Mouse (Mus musculus): ENCODE results near the gene Zfp935. TPM values are rescaled to one million over a fixed set of nuclear protein-coding genes. Genes with fewer than 3 reads are reported as not detected.
"Not testable (repeated sequence)": the region's sequence is repeated elsewhere in the genome, so short reads cannot be mapped to it uniquely, and the experiment has no call there.

The Zfp935 gene
- 0.70 TPM in 1 of 2 replicates, not detected in the other for polyA plus RNA-seq (2015; fragmentation: Nextera tagmentation; extraction: Ambion mirVana)

- not testable (repeated sequence) for H3K4me1 ChIP-seq (replicated peaks); ATAC-seq (replicated peaks; ENCODE audit: insufficient number of reproducible peaks, insufficient read depth, low FRiP score, low read depth); H3K27me3 ChIP-seq; H3K9me3 ChIP-seq (replicated peaks)
- Histone ChIP-seq H3K4me2 (peak within 1 kb of the TSS; percentile 55), H3K4me3 (peak within 1 kb of the TSS; percentile 59), H3K9ac (peak within 1 kb of the TSS; percentile 65), H3K36me3 (peaks cover 13% of the 10 kb centered on the region), H3K27ac (peak within 1 kb of the TSS; percentile 45; the same call in 1 of the 2 replicates)
- 7% methylated on average over 27 of the region's 27 CpGs for whole genome bisulfite sequencing
These were observed at the start of gene Zfp935 for GRCm38 (mm10) chr13:62558189-62559110. Zfp935 (minus strand) TSS chr13:62558511.

GRCm38 (mm10) chr13:62571099-62571498 lies 12.8 kb upstream of the Zfp935 start, which contains the start of gene Zfp934:
Zfp934 (minus strand) TSS chr13:62571199.
- not testable (repeated sequence) for H3K4me2 ChIP-seq; H3K27ac ChIP-seq; ATAC-seq (replicated peaks; ENCODE audit: insufficient number of reproducible peaks, insufficient read depth, low FRiP score, low read depth); H3K27me3 ChIP-seq; H3K9ac ChIP-seq; H3K4me1 ChIP-seq (replicated peaks); H3K36me3 ChIP-seq; H3K9me3 ChIP-seq (replicated peaks); H3K4me3 ChIP-seq
- 78% methylated on average over 5 of the region's 6 CpGs for WGBS

- not testable (repeated sequence) for H3K36me3 ChIP-seq; H3K9ac ChIP-seq; H3K27ac ChIP-seq; H3K9me3 ChIP-seq (replicated peaks); H3K27me3 ChIP-seq; H3K4me3 ChIP-seq; ATAC-seq (replicated peaks; ENCODE audit: insufficient number of reproducible peaks, insufficient read depth, low FRiP score, low read depth); H3K4me2 ChIP-seq; H3K4me1 ChIP-seq (replicated peaks)
- WGBS: 20% methylated on average over 1 of the region's 1 CpGs
These were observed 3.4 kb upstream of the Zfp935 start for GRCm38 (mm10) chr13:62561696-62562095.

- not testable (repeated sequence) for H3K36me3 ChIP-seq; H3K4me1 ChIP-seq (replicated peaks); H3K9ac ChIP-seq; ATAC-seq (replicated peaks; ENCODE audit: insufficient number of reproducible peaks, insufficient read depth, low FRiP score, low read depth); H3K4me2 ChIP-seq; H3K27me3 ChIP-seq; H3K4me3 ChIP-seq; H3K27ac ChIP-seq; H3K9me3 ChIP-seq (replicated peaks)
These were observed 28.2 kb downstream of the Zfp935 start for GRCm38 (mm10) chr13:62530129-62530528.

- not testable (repeated sequence) for H3K9me3 ChIP-seq (replicated peaks); H3K27ac ChIP-seq; ATAC-seq (replicated peaks; ENCODE audit: insufficient number of reproducible peaks, insufficient read depth, low FRiP score, low read depth); H3K9ac ChIP-seq; H3K4me3 ChIP-seq; H3K4me2 ChIP-seq; H3K4me1 ChIP-seq (replicated peaks); H3K36me3 ChIP-seq; H3K27me3 ChIP-seq
- WGBS: 69% methylated on average over 1 of the region's 1 CpGs
These were observed 47.5 kb downstream of the Zfp935 start for GRCm38 (mm10) chr13:62510641-62511420.

GRCm38 (mm10) chr13:62472661-62473060 lies 85.7 kb downstream of the Zfp935 start:
- WGBS: 87% methylated on average over 8 of the region's 8 CpGs
- H3K4me3 ChIP-seq; H3K36me3 ChIP-seq; H3K27ac ChIP-seq; H3K9ac ChIP-seq; H3K27me3 ChIP-seq; H3K4me1 ChIP-seq (replicated peaks); H3K4me2 ChIP-seq; H3K9me3 ChIP-seq (replicated peaks); ATAC-seq (replicated peaks; ENCODE audit: insufficient number of reproducible peaks, insufficient read depth, low FRiP score, low read depth): not testable (repeated sequence)

GRCm38 (mm10) chr13:62469947-62470346 lies 88.4 kb downstream of the Zfp935 start:
- not testable (repeated sequence) for H3K9me3 ChIP-seq (replicated peaks); H3K9ac ChIP-seq; H3K27me3 ChIP-seq; H3K4me1 ChIP-seq (replicated peaks); H3K36me3 ChIP-seq; H3K4me3 ChIP-seq; H3K4me2 ChIP-seq; ATAC-seq (replicated peaks; ENCODE audit: insufficient number of reproducible peaks, insufficient read depth, low FRiP score, low read depth); H3K27ac ChIP-seq

GRCm38 (mm10) chr13:62466424-62467334 lies 91.6 kb downstream of the Zfp935 start, which contains the start of gene Gm49359:
Gm49359 (minus strand) TSS chr13:62466832.
- WGBS: 1% methylated on average over 28 of the region's 28 CpGs
- not testable (repeated sequence) for H3K9me3 ChIP-seq (replicated peaks); H3K4me1 ChIP-seq (replicated peaks); H3K27me3 ChIP-seq
- H3K9ac ChIP-seq: peak within 1 kb of the TSS; percentile 74
- peak within 1 kb of the TSS; percentile 57 for H3K4me2 ChIP-seq
- H3K27ac ChIP-seq: peak within 1 kb of the TSS; percentile 78
- H3K36me3 ChIP-seq: peaks cover 10% of the 10 kb centered on the region
- peak; percentile 97 for ATAC-seq (replicated peaks; ENCODE audit: insufficient number of reproducible peaks, insufficient read depth, low FRiP score, low read depth)
- H3K4me3 ChIP-seq: peak within 1 kb of the TSS; percentile 75

Small RNA genes within 50 kb of the gene (microRNA-seq; reads per million reads assigned to microRNA genes)
- gene Gm22256: not detected

Other genes with a start within 250 kb of the Zfp935 start
- gene Gm3604, start 175.3 kb downstream of the Zfp935 start, polyA plus RNA-seq (2015; fragmentation: Nextera tagmentation; extraction: Ambion mirVana): 2.8 and 3.6 TPM in 2 replicates
- 7.8 and 8.4 TPM in 2 replicates for gene Gm49359, start 91.7 kb downstream of the Zfp935 start, polyA plus RNA-seq (2015; fragmentation: Nextera tagmentation; extraction: Ambion mirVana)
- 11.2 and 12.1 TPM in 2 replicates for gene Zfp934, start 12.7 kb upstream of the Zfp935 start, polyA plus RNA-seq (2015; fragmentation: Nextera tagmentation; extraction: Ambion mirVana)
- gene 6720489N17Rik, start 65.7 kb upstream of the Zfp935 start, polyA plus RNA-seq (2015; fragmentation: Nextera tagmentation; extraction: Ambion mirVana): 5.3 and 7.2 TPM in 2 replicates
- 13.4 and 15.2 TPM in 2 replicates for gene Platr25, start 202.2 kb upstream of the Zfp935 start, polyA plus RNA-seq (2015; fragmentation: Nextera tagmentation; extraction: Ambion mirVana)
- gene Gm5141, start 227.3 kb upstream of the Zfp935 start, polyA plus RNA-seq (2015; fragmentation: Nextera tagmentation; extraction: Ambion mirVana): 5.1 and 5.8 TPM in 2 replicates